Mouse (Mus musculus) intestine, embryonic 14.5 days (tissue): Measurements from ENCODE around the gene Ccl25. TPM values are rescaled to one million over a fixed set of nuclear protein-coding genes. Genes with fewer than 3 reads are reported as not detected.
A peak's percentile ranks its signal among the peaks of the same experiment; 100 is the strongest.

Experiments
- ATAC-seq: fragments of 200-750 bp; cut with Nextera tagmentation; replicated peaks from 2 replicates; pipeline ENCODE4 v1.8.0; 2017; ENCODE audit warnings: low read depth, moderate number of reproducible peaks, moderate TSS enrichment, moderate library complexity; ENCODE audit not compliant: low FRiP score, low TSS enrichment
- DNase-seq: peaks from one replicate; pipeline ENCODE4 v3.0.0-alpha.2; 2018; ENCODE audit warnings: low spot score
- H3K27ac ChIP-seq: fragments of 300-500 bp; sonication (generic); 2 replicates; pipeline ENCODE4 v1.5.1; 2014; ENCODE audit warnings: low read depth, mild to moderate bottlenecking, control low read depth
- H3K27me3 ChIP-seq: fragments of 300-500 bp; sonication (generic); replicated peaks from 2 replicates; pipeline ENCODE4 v1.6.1; 2014; ENCODE audit warnings: low read length, control low read depth; ENCODE audit not compliant: control insufficient read depth, insufficient read depth
- H3K36me3 ChIP-seq: fragments of 300-500 bp; sonication (generic); 2 replicates; pipeline ENCODE4 v1.6.1; 2014; ENCODE audit warnings: low read length, control low read depth; ENCODE audit not compliant: control insufficient read depth, insufficient read depth
- H3K4me1 ChIP-seq: fragments of 300-500 bp; sonication (generic); replicated peaks from 2 replicates; pipeline ENCODE4 v1.6.1; 2014; ENCODE audit warnings: low read length, control low read depth, mixed read lengths; ENCODE audit not compliant: control insufficient read depth, insufficient read depth
- H3K4me2 ChIP-seq: fragments of 300-500 bp; sonication (generic); 2 replicates; pipeline ENCODE4 v1.6.1; 2014; ENCODE audit warnings: low read length
- H3K4me3 ChIP-seq: fragments of 300-500 bp; sonication (generic); 2 replicates; pipeline ENCODE4 v1.5.1; 2014; ENCODE audit warnings: low read depth, low read length, control low read depth, mixed read lengths
- H3K9ac ChIP-seq: fragments of 300-500 bp; sonication (generic); 2 replicates; pipeline ENCODE4 v1.6.1; 2014; ENCODE audit warnings: mild to moderate bottlenecking, low read length
- H3K9me3 ChIP-seq: fragments of 300-500 bp; sonication (generic); 2 replicates; pipeline ENCODE4 v1.6.1; 2016; ENCODE audit warnings: low read length, control low read depth; ENCODE audit not compliant: control insufficient read depth
- WGBS: fragments of 180-500 bp; shearing (Covaris S2); extraction: QIAGEN DNeasy Blood & Tissue Kit; methylation state at CpG from one replicate; pipeline ENCODE4 v1.1.7; 2014; 5-methylcytosine and 5-hydroxymethylcytosine counted together
- polyA plus RNA-seq: library from polyadenylated mRNA; unstranded; fragments of >200 nt; fragmentation: Nextera tagmentation; extraction: Ambion mirVana; gene quantifications from 2 replicates; pipeline ENCODE4 v1.2.1, GENCODE M21; 2014

The Ccl25 gene
- 20.1 and 24.9 TPM in 2 replicates for polyA plus RNA-seq

DNA sequence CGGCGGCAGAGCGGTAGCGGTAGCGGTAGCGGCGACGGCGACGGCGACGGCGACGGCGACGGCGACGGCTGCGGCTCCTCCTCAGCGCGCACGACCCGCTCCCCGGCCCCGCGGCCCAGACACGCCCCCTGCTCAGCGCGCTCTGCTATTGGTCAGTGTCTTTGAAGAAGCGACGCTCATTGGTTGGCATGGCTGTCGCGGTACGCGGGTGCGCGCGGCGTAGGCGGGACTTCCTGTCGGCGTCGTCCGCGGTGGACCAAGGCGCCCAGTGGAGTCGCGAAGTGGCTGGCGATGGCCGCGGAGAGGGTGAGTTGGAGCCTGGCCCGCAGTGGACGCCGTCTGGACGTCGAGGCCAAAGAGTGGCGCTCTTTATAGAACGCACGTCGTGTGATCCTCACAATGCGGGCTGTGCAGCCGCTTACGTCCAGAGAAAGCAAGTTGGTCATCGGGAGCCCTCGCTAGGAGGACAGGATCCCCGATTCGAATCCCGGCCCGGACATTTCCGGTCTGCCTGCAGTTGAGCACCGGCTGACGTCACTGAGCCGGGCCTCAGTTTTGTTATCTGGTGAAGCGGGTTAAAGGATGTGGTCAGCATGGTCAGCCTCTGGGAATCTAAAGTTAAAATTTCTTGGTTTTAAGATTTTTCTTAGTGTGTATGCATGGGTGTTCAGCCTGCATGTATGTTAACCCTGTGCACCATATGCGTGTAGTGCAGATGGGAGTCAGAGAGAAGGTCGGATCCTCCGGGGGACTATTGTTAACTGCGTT is at the start of gene Ccl25, which contains the start of gene Elavl1:
Ccl25 (plus strand) TSS at position 228 of the 768 bp plus-strand sequence.
Elavl1 (minus strand) TSS at position 431 of the 768 bp plus-strand sequence.
- WGBS = under 1% methylated on average over 78 of the region's 78 CpGs
- H3K27ac ChIP-seq = peak within 1 kb of the TSS; percentile 88
- H3K9ac ChIP-seq = peak within 1 kb of the TSS; percentile 95
- H3K36me3 ChIP-seq = peaks cover 47% of the 10 kb centered on the region
- peak within 1 kb of the TSS; percentile 98 for H3K4me3 ChIP-seq
- peak within 1 kb of the TSS; percentile 76 for H3K4me2 ChIP-seq
- DNase-seq (peak; percentile 99), ATAC-seq (peak; percentile 98)
- no peaks in the 10 kb centered on the region for H3K27me3 ChIP-seq
- H3K4me1 ChIP-seq = peaks cover 29% of the 10 kb centered on the region
- H3K9me3 ChIP-seq = no peaks in the 10 kb centered on the region

GRCm38 (mm10) chr8:4275275-4276110 is 49.5 kb upstream of the Ccl25 start, which contains the start of gene Timm44:
Gene Timm44, minus strand, starts transcription at chr8:4275913.
- H3K9ac ChIP-seq = peak within 1 kb of the TSS; percentile 76
- peak within 1 kb of the TSS; percentile 84 for H3K4me3 ChIP-seq
- peak within 1 kb of the TSS; percentile 70 for H3K4me2 ChIP-seq
- WGBS = under 1% methylated on average over 39 of the region's 39 CpGs
- peaks cover 4% of the 10 kb centered on the region; the same call in 1 of the 2 replicates for H3K4me1 ChIP-seq
- H3K9me3 ChIP-seq = no peaks in the 10 kb centered on the region
- no peaks in the 10 kb centered on the region for H3K27me3 ChIP-seq
- H3K36me3 ChIP-seq = peaks cover 34% of the 10 kb centered on the region
- ATAC-seq (peak; percentile 94), DNase-seq (peak; percentile 96)
- peak within 1 kb of the TSS; percentile 36; the same call in 1 of the 2 replicates for H3K27ac ChIP-seq

DNA sequence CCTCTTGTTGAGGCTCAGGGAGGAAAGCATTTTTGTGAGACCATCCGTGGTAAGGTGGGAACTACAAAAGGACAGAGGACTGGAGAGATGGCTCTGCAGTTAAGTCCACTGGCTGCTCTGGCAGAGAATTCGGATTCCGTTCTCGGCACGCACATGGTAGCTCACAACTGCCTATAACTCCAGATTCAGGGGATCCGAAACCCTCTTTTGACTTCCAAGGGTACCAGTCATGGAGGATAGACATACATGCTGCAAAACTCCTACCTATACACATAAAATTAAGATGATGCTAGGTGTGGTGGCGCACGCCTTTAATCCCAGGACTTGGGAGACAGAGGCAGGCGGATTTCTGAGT is 48.9 kb upstream of the Ccl25 start:
- Histone ChIP-seq H3K4me3 (peak overlapping the region; percentile 84), H3K9ac (peak overlapping the region; percentile 76), H3K27ac (peak overlapping the region; percentile 36; the same call in 1 of the 2 replicates), H3K9me3 (no peaks in the 10 kb centered on the region), H3K36me3 (peaks cover 28% of the 10 kb centered on the region), H3K4me1 (peaks cover 4% of the 10 kb centered on the region; the same call in 1 of the 2 replicates), H3K27me3 (no peaks in the 10 kb centered on the region), H3K4me2 (peak overlapping the region; percentile 70)
- no peak for DNase-seq
- peak; percentile 59; the same call in 1 of the 2 replicates for ATAC-seq
- WGBS = 31% methylated on average over 9 of the region's 9 CpGs

GRCm38 (mm10) chr8:4292738-4293137 is 32.3 kb upstream of the Ccl25 start:
- H3K4me3 ChIP-seq = no peak overlapping the region
- no peak overlapping the region for H3K27ac ChIP-seq
- DNase-seq (no peak), ATAC-seq (no peak)
- H3K9me3 ChIP-seq = no peaks in the 10 kb centered on the region
- no peak overlapping the region for H3K9ac ChIP-seq
- WGBS = 87% methylated on average over 5 of the region's 5 CpGs
- H3K4me1 ChIP-seq = no peaks in the 10 kb centered on the region
- no peaks in the 10 kb centered on the region for H3K27me3 ChIP-seq
- H3K4me2 ChIP-seq = no peak overlapping the region
- peaks cover 95% of the 10 kb centered on the region for H3K36me3 ChIP-seq

GRCm38 (mm10) chr8:4297822-4298221 is 27.2 kb upstream of the Ccl25 start:
- no peak for ATAC-seq

GRCm38 (mm10) chr8:4304124-4304547 is 20.9 kb upstream of the Ccl25 start:
- no peak for DNase-seq
- no peak overlapping the region for H3K27ac ChIP-seq
- no peak overlapping the region for H3K4me2 ChIP-seq
- H3K9ac ChIP-seq = no peak overlapping the region
- no peak overlapping the region for H3K4me3 ChIP-seq
- H3K4me1 ChIP-seq = no peaks in the 10 kb centered on the region
- H3K36me3 ChIP-seq = peaks cover 98% of the 10 kb centered on the region
- no peaks in the 10 kb centered on the region for H3K9me3 ChIP-seq
- no peaks in the 10 kb centered on the region for H3K27me3 ChIP-seq
- WGBS = 83% methylated on average over 3 of the region's 3 CpGs
- ATAC-seq = no peak

More at GRCm38 (mm10) chr8:4297822-4298221, 27.2 kb upstream of the Ccl25 start:
- DNase-seq = no peak
- Histone ChIP-seq H3K36me3 (peaks cover 100% of the 10 kb centered on the region), H3K4me2 (no peak overlapping the region), H3K9me3 (no peaks in the 10 kb centered on the region), H3K4me1 (no peaks in the 10 kb centered on the region), H3K4me3 (no peak overlapping the region), H3K27ac (no peak overlapping the region), H3K27me3 (no peaks in the 10 kb centered on the region), H3K9ac (no peak overlapping the region)
- 93% methylated on average over 4 of the region's 4 CpGs for WGBS

GRCm38 (mm10) chr8:4305838-4306237 is 19.2 kb upstream of the Ccl25 start:
- no peak for ATAC-seq
- no peak overlapping the region for H3K9ac ChIP-seq
- no peaks in the 10 kb centered on the region for H3K4me1 ChIP-seq
- H3K4me2 ChIP-seq = no peak overlapping the region
- peaks cover 96% of the 10 kb centered on the region for H3K36me3 ChIP-seq
- no peak overlapping the region for H3K27ac ChIP-seq
- H3K9me3 ChIP-seq = no peaks in the 10 kb centered on the region
- WGBS = 81% methylated on average over 2 of the region's 2 CpGs
- H3K4me3 ChIP-seq = no peak overlapping the region
- no peaks in the 10 kb centered on the region for H3K27me3 ChIP-seq
- DNase-seq = no peak

DNA sequence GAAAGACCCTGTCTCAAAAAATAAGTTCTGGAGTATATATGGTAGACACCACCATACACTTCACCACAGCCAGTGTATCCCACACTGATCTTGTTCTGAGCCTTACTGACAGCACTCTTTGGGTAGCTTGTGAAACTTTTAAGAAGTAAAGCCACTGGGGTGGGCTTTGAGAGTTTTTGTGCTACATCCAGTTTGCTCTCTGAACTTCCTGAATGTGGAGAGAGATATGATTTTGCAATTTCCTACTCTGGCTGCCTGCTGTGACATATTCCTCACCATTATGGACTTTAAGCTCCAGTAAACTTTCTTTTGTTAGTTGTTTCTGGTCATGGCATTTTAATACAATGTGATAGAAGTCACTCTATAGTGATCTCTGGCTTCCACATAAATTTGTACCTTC is 12.9 kb upstream of the Ccl25 start:
- H3K27ac ChIP-seq = no peak overlapping the region
- ATAC-seq = no peak
- H3K4me2 ChIP-seq = no peak overlapping the region
- H3K9me3 ChIP-seq = no peaks in the 10 kb centered on the region
- no peak overlapping the region for H3K9ac ChIP-seq
- no peaks in the 10 kb centered on the region for H3K27me3 ChIP-seq
- no peaks in the 10 kb centered on the region for H3K4me1 ChIP-seq
- no peak overlapping the region for H3K4me3 ChIP-seq
- H3K36me3 ChIP-seq = peaks cover 52% of the 10 kb centered on the region
- DNase-seq = no peak
